Mouse (Mus musculus) liver, postnatal 0 days (tissue): ENCODE measurements at regions not wholly inside any gene's neighbourhood (a gene's known extent, or its start where the extent isn't known, plus 50 kb on each side); places are given as distances from the start of the nearest gene placed in this dataset.

Experiments
- ATAC-seq: fragments of 200-750 bp; cut with Nextera tagmentation; 2 replicates; pipeline ENCODE4 v1.8.0; 2017; ENCODE audit warnings: mild to moderate bottlenecking, moderate library complexity
- DNase-seq: peaks from one replicate; pipeline ENCODE4 v3.0.0-alpha.2; 2016
- H3K27ac ChIP-seq: fragments of 300-500 bp; sonication (generic); 2 replicates; pipeline ENCODE4 v1.5.1; 2014; ENCODE audit warnings: antibody characterized with exemption, moderate library complexity, mild to moderate bottlenecking, low read depth
- H3K27me3 ChIP-seq: fragments of 300-500 bp; sonication (generic); 2 replicates; pipeline ENCODE4 v1.6.1; 2014; ENCODE audit warnings: low read length, control low read depth, mixed read lengths; ENCODE audit not compliant: insufficient read depth
- H3K36me3 ChIP-seq: fragments of 300-500 bp; sonication (generic); replicated peaks from 2 replicates; pipeline ENCODE4 v1.6.1; 2014; ENCODE audit warnings: mild to moderate bottlenecking, control low read depth, low read length, moderate library complexity, mixed read lengths; ENCODE audit not compliant: insufficient read depth
- H3K4me1 ChIP-seq: fragments of 300-500 bp; sonication (generic); 2 replicates; pipeline ENCODE4 v1.6.1; 2014; ENCODE audit warnings: antibody characterized with exemption, mild to moderate bottlenecking, control low read depth; ENCODE audit not compliant: insufficient read depth
- H3K4me2 ChIP-seq: fragments of 300-500 bp; sonication (generic); 2 replicates; pipeline ENCODE4 v1.6.1; 2014; ENCODE audit warnings: low read depth, mild to moderate bottlenecking, low read length, moderate library complexity, mixed read lengths
- H3K4me3 ChIP-seq: fragments of 300-500 bp; sonication (generic); 2 replicates; pipeline ENCODE4 v1.5.1; 2014; ENCODE audit warnings: low read depth, low read length
- H3K9ac ChIP-seq: fragments of 300-500 bp; sonication (generic); replicated peaks from 2 replicates; pipeline ENCODE4 v1.6.1; 2014; ENCODE audit warnings: mild to moderate bottlenecking, moderate library complexity
- H3K9me3 ChIP-seq: fragments of 300-500 bp; sonication (generic); 2 replicates; pipeline ENCODE4 v1.6.1; 2016; ENCODE audit warnings: mild to moderate bottlenecking, control low read depth, low read length, mixed read lengths
- CTCF ChIP-seq: sonication (generic); IDR thresholded peaks from 2 replicates; pipeline ENCODE4 v1.5.1; 2016; ENCODE audit warnings: antibody characterized with exemption, low read depth
- EP300 ChIP-seq: IDR thresholded peaks from 2 replicates; pipeline ENCODE4 v1.6.1; 2016; ENCODE audit warnings: antibody characterized with exemption, low read depth, mild to moderate bottlenecking
- WGBS: fragments of 180-500 bp; shearing (Covaris S2); extraction: QIAGEN DNeasy Blood & Tissue Kit; methylation state at CpG from one replicate; pipeline ENCODE4 v1.1.7; 2014; ENCODE audit not compliant: insufficient replicate concordance; 5-methylcytosine and 5-hydroxymethylcytosine counted together

GRCm38 (mm10) chr6:50976973-50977372, 322.7 kb upstream of the Npvf start:
- H3K9ac ChIP-seq = no peak overlapping the region
- WGBS = 71% methylated on average over 7 of the region's 7 CpGs
- no peak overlapping the region for H3K27ac ChIP-seq
- H3K9me3 ChIP-seq = no peaks in the 10 kb centered on the region
- no peak for TF ChIP-seq EP300
- TF ChIP-seq CTCF = no peak
- DNase-seq = no peak
- no peaks in the 10 kb centered on the region for H3K4me1 ChIP-seq
- ATAC-seq = no peak
- H3K4me2 ChIP-seq = no peak overlapping the region
- no peaks in the 10 kb centered on the region for H3K27me3 ChIP-seq
- no peak overlapping the region for H3K4me3 ChIP-seq
- no peaks in the 10 kb centered on the region for H3K36me3 ChIP-seq

- Histone ChIP-seq H3K4me1 (no peaks in the 10 kb centered on the region), H3K27ac (0 out of 2 replicates have a peak overlapping the region, but pooled peaks have one; percentile 48), H3K4me2 (no peak overlapping the region), H3K9ac (no peak overlapping the region), H3K9me3 (no peaks in the 10 kb centered on the region), H3K4me3 (no peak overlapping the region), H3K27me3 (no peaks in the 10 kb centered on the region), H3K36me3 (no peaks in the 10 kb centered on the region)
- TF ChIP-seq EP300 (no peak), CTCF (no peak)
- ATAC-seq (no peak), DNase-seq (no peak)
- WGBS = 44% methylated on average over 8 of the region's 8 CpGs
Observed at GRCm38 (mm10) chr6:50977381-50977780, 323.1 kb upstream of the Npvf start.

- no peaks in the 10 kb centered on the region for H3K9me3 ChIP-seq
- no peak overlapping the region for H3K4me3 ChIP-seq
- 45% methylated on average over 4 of the region's 4 CpGs for WGBS
- H3K4me2 ChIP-seq = no peak overlapping the region
- H3K4me1 ChIP-seq = no peaks in the 10 kb centered on the region
- ATAC-seq (no peak), DNase-seq (no peak)
- H3K27ac ChIP-seq = peak overlapping the region; percentile 48; the same call in 1 of the 2 replicates
- TF ChIP-seq CTCF = no peak
- no peak for TF ChIP-seq EP300
- no peak overlapping the region for H3K9ac ChIP-seq
- no peaks in the 10 kb centered on the region for H3K27me3 ChIP-seq
- H3K36me3 ChIP-seq = no peaks in the 10 kb centered on the region
Observed at GRCm38 (mm10) chr6:50978016-50978415, 323.8 kb upstream of the Npvf start.

GRCm38 (mm10) chr6:50978571-50978970, 324.3 kb upstream of the Npvf start:
- no peak for TF ChIP-seq EP300
- no peak for TF ChIP-seq CTCF
- ATAC-seq = no peak
- Histone ChIP-seq H3K27me3 (no peaks in the 10 kb centered on the region), H3K4me2 (no peak overlapping the region), H3K27ac (peak overlapping the region; percentile 48; the same call in 1 of the 2 replicates), H3K9ac (no peak overlapping the region), H3K4me1 (no peaks in the 10 kb centered on the region), H3K4me3 (no peak overlapping the region), H3K9me3 (no peaks in the 10 kb centered on the region), H3K36me3 (no peaks in the 10 kb centered on the region)
- WGBS = 45% methylated on average over 3 of the region's 3 CpGs
- no peak for DNase-seq

GRCm38 (mm10) chr6:50979764-50980163, 325.5 kb upstream of the Npvf start:
- no peak for ATAC-seq
- no peak for TF ChIP-seq CTCF
- TF ChIP-seq EP300 = no peak
- Histone ChIP-seq H3K36me3 (no peaks in the 10 kb centered on the region), H3K4me3 (no peak overlapping the region), H3K4me2 (no peak overlapping the region), H3K4me1 (no peaks in the 10 kb centered on the region), H3K9me3 (no peaks in the 10 kb centered on the region), H3K27me3 (no peaks in the 10 kb centered on the region), H3K27ac (no peak overlapping the region), H3K9ac (no peak overlapping the region)
- 61% methylated on average over 1 of the region's 1 CpGs for WGBS
- no peak for DNase-seq

GRCm38 (mm10) chr6:50980311-50980710, 326.1 kb upstream of the Npvf start:
- 62% methylated on average over 4 of the region's 4 CpGs for WGBS
- no peaks in the 10 kb centered on the region for H3K9me3 ChIP-seq
- no peaks in the 10 kb centered on the region for H3K36me3 ChIP-seq
- no peak for ATAC-seq
- no peak for TF ChIP-seq CTCF
- TF ChIP-seq EP300 = no peak
- no peak overlapping the region for H3K9ac ChIP-seq
- no peak overlapping the region for H3K27ac ChIP-seq
- H3K4me1 ChIP-seq = no peaks in the 10 kb centered on the region
- no peak overlapping the region for H3K4me2 ChIP-seq
- H3K4me3 ChIP-seq = no peak overlapping the region
- H3K27me3 ChIP-seq = no peaks in the 10 kb centered on the region
- DNase-seq = no peak
